Mouse (Mus musculus): ENCODE data around the gene Ccdc92. TPM values are rescaled to one million over a fixed set of nuclear protein-coding genes. Genes with fewer than 3 reads are reported as not detected.

Gene Ccdc92
- polyA plus RNA-seq, 1 experiment from 2014 or later = 5.3 TPM

GRCm38 (mm10) chr5:124847014-124847413, 15.2 kb downstream of the Ccdc92 start:
- H3K9me3 ChIP-seq (replicated peaks; ENCODE audit: control insufficient read depth, low read length) = no peaks in the 10 kb centered on the region
- no peak for ATAC-seq (ENCODE audit: insufficient read depth, low FRiP score)
- H3K4me3 ChIP-seq (replicated peaks; ENCODE audit: low read length) = no peak overlapping the region
- no peaks in the 10 kb centered on the region for H3K36me3 ChIP-seq (ENCODE audit: control insufficient read depth, insufficient read depth, low read length)
- no peaks in the 10 kb centered on the region for H3K4me1 ChIP-seq (ENCODE audit: control insufficient read depth, insufficient read depth, low read length)
- WGBS = 79% methylated on average over 1 of the region's 1 CpGs
- H3K9ac ChIP-seq (ENCODE audit: low read length) = no peak overlapping the region
- H3K4me2 ChIP-seq (ENCODE audit: low read depth, low read length) = no peak overlapping the region
- H3K27ac ChIP-seq (ENCODE audit: low read length) = no peak overlapping the region
- H3K27me3 ChIP-seq (ENCODE audit: control insufficient read depth, insufficient read depth, low read length) = no peaks in the 10 kb centered on the region

DNA sequence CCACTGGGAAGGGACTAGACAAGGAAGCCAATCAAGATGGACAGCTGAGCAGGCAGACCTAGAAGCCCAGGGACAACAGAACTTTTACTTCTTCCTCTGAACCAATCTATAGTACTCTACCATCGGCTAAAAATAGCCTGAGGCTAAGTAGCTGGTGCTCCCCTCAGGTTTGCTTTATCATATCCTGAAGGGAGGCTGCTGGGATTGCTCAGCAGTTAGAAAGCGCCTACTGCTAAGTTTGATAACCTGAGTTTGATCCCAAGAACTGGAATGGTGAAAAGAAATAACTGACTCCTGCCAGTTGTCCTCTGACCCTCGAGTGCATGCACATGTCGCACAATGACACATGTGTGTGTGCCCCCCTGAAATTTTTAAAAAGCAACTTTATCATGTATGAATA, 17.3 kb downstream of the Ccdc92 start:
- ATAC-seq (ENCODE audit: insufficient read depth, low FRiP score) = no peak
- Histone ChIP-seq H3K36me3 (ENCODE audit: control insufficient read depth, insufficient read depth, low read length) (no peaks in the 10 kb centered on the region), H3K27ac (ENCODE audit: low read length) (no peak overlapping the region), H3K4me3 (replicated peaks; ENCODE audit: low read length) (no peak overlapping the region), H3K9ac (ENCODE audit: low read length) (no peak overlapping the region), H3K4me1 (ENCODE audit: control insufficient read depth, insufficient read depth, low read length) (no peaks in the 10 kb centered on the region), H3K27me3 (ENCODE audit: control insufficient read depth, insufficient read depth, low read length) (no peaks in the 10 kb centered on the region), H3K4me2 (ENCODE audit: low read depth, low read length) (no peak overlapping the region), H3K9me3 (replicated peaks; ENCODE audit: control insufficient read depth, low read length) (no peaks in the 10 kb centered on the region)
- WGBS = 63% methylated on average over 4 of the region's 4 CpGs

- 78% methylated on average over 8 of the region's 8 CpGs for WGBS
- H3K9ac ChIP-seq (ENCODE audit: low read length) = no peak overlapping the region
- H3K27ac ChIP-seq (ENCODE audit: low read length) = no peak overlapping the region
- H3K4me3 ChIP-seq (replicated peaks; ENCODE audit: low read length) = no peak overlapping the region
- no peaks in the 10 kb centered on the region for H3K36me3 ChIP-seq (ENCODE audit: control insufficient read depth, insufficient read depth, low read length)
- no peaks in the 10 kb centered on the region for H3K9me3 ChIP-seq (replicated peaks; ENCODE audit: control insufficient read depth, low read length)
- H3K4me2 ChIP-seq (ENCODE audit: low read depth, low read length) = no peak overlapping the region
- H3K4me1 ChIP-seq (ENCODE audit: control insufficient read depth, insufficient read depth, low read length) = no peaks in the 10 kb centered on the region
- ATAC-seq (ENCODE audit: insufficient read depth, low FRiP score) = no peak
- no peaks in the 10 kb centered on the region for H3K27me3 ChIP-seq (ENCODE audit: control insufficient read depth, insufficient read depth, low read length)
Observed at GRCm38 (mm10) chr5:124843386-124843785, 18.8 kb downstream of the Ccdc92 start.

- no peak overlapping the region for H3K4me3 ChIP-seq (replicated peaks; ENCODE audit: low read length)
Observed at GRCm38 (mm10) chr5:124840669-124841068, 21.6 kb downstream of the Ccdc92 start.

DNA sequence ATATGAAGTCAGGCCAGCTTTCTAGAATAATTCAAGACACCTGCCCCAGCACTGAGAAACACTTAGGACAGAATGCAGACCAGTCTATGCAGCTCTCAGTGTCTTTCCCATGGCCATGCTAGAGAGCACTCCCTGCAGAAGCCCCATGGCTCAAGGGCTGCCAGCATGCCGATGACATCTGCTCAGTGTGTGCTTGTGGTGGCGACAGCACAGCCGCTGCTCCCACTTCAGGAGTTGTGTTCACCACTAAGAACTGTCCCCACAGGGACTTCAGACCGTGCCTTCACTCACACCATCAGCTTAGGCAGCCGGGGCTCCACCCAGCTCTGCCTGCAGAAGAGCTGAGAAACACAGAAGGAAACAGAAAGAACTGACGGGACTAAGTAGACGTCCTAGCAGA, 22.0 kb downstream of the Ccdc92 start:
- no peaks in the 10 kb centered on the region for H3K4me1 ChIP-seq (ENCODE audit: control insufficient read depth, insufficient read depth, low read length)
- no peaks in the 10 kb centered on the region for H3K9me3 ChIP-seq (replicated peaks; ENCODE audit: control insufficient read depth, low read length)
- no peak overlapping the region for H3K27ac ChIP-seq (ENCODE audit: low read length)
- no peak overlapping the region for H3K4me3 ChIP-seq (replicated peaks; ENCODE audit: low read length)
- H3K27me3 ChIP-seq (ENCODE audit: control insufficient read depth, insufficient read depth, low read length) = no peaks in the 10 kb centered on the region
- H3K9ac ChIP-seq (ENCODE audit: low read length) = no peak overlapping the region
- 67% methylated on average over 7 of the region's 7 CpGs for WGBS
- H3K36me3 ChIP-seq (ENCODE audit: control insufficient read depth, insufficient read depth, low read length) = no peaks in the 10 kb centered on the region
- no peak overlapping the region for H3K4me2 ChIP-seq (ENCODE audit: low read depth, low read length)
- no peak for ATAC-seq (ENCODE audit: insufficient read depth, low FRiP score)

More at GRCm38 (mm10) chr5:124840669-124841068, 21.6 kb downstream of the Ccdc92 start:
- Histone ChIP-seq H3K4me2 (ENCODE audit: low read depth, low read length) (no peak overlapping the region), H3K27ac (ENCODE audit: low read length) (no peak overlapping the region), H3K36me3 (ENCODE audit: control insufficient read depth, insufficient read depth, low read length) (no peaks in the 10 kb centered on the region), H3K9me3 (replicated peaks; ENCODE audit: control insufficient read depth, low read length) (no peaks in the 10 kb centered on the region), H3K4me1 (ENCODE audit: control insufficient read depth, insufficient read depth, low read length) (no peaks in the 10 kb centered on the region), H3K9ac (ENCODE audit: low read length) (no peak overlapping the region), H3K27me3 (ENCODE audit: control insufficient read depth, insufficient read depth, low read length) (no peaks in the 10 kb centered on the region)
- 76% methylated on average over 2 of the region's 2 CpGs for WGBS
- ATAC-seq (ENCODE audit: insufficient read depth, low FRiP score) = no peak

GRCm38 (mm10) chr5:124836621-124837020, 25.6 kb downstream of the Ccdc92 start:
- Histone ChIP-seq H3K27ac (ENCODE audit: low read length) (no peak overlapping the region), H3K9me3 (replicated peaks; ENCODE audit: control insufficient read depth, low read length) (no peaks in the 10 kb centered on the region), H3K9ac (ENCODE audit: low read length) (no peak overlapping the region), H3K36me3 (ENCODE audit: control insufficient read depth, insufficient read depth, low read length) (no peaks in the 10 kb centered on the region), H3K4me3 (replicated peaks; ENCODE audit: low read length) (no peak overlapping the region), H3K4me1 (ENCODE audit: control insufficient read depth, insufficient read depth, low read length) (no peaks in the 10 kb centered on the region), H3K4me2 (ENCODE audit: low read depth, low read length) (no peak overlapping the region), H3K27me3 (ENCODE audit: control insufficient read depth, insufficient read depth, low read length) (no peaks in the 10 kb centered on the region)
- 64% methylated on average over 4 of the region's 4 CpGs for WGBS
- ATAC-seq (ENCODE audit: insufficient read depth, low FRiP score) = no peak

DNA sequence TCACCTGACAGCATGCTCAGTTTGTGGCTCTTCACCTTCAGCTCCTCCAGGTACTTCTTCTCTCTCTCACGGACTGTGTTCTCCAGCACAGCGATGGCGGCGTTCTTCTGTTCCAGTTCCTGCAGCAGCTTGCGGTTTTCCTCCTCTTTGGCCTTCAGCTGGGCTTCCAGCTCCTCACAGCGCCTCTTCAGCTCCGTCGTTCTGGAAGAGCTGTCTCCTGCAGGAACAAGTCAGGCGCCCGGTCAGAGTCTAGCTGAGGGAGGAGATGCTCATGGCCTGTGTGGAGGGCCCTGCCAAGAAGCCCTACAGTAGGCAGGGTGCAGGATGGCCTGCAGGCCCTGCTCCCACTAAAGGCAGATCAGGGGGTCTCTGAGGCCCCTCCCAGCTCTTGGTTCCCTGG, 26.1 kb downstream of the Ccdc92 start:
- no peaks in the 10 kb centered on the region for H3K36me3 ChIP-seq (ENCODE audit: control insufficient read depth, insufficient read depth, low read length)
- WGBS = 88% methylated on average over 10 of the region's 10 CpGs
- no peak overlapping the region for H3K4me2 ChIP-seq (ENCODE audit: low read depth, low read length)
- H3K27ac ChIP-seq (ENCODE audit: low read length) = no peak overlapping the region
- no peak overlapping the region for H3K4me3 ChIP-seq (replicated peaks; ENCODE audit: low read length)
- no peaks in the 10 kb centered on the region for H3K4me1 ChIP-seq (ENCODE audit: control insufficient read depth, insufficient read depth, low read length)
- H3K9ac ChIP-seq (ENCODE audit: low read length) = no peak overlapping the region
- no peak for ATAC-seq (ENCODE audit: insufficient read depth, low FRiP score)
- H3K9me3 ChIP-seq (replicated peaks; ENCODE audit: control insufficient read depth, low read length) = no peaks in the 10 kb centered on the region
- H3K27me3 ChIP-seq (ENCODE audit: control insufficient read depth, insufficient read depth, low read length) = no peaks in the 10 kb centered on the region

DNA sequence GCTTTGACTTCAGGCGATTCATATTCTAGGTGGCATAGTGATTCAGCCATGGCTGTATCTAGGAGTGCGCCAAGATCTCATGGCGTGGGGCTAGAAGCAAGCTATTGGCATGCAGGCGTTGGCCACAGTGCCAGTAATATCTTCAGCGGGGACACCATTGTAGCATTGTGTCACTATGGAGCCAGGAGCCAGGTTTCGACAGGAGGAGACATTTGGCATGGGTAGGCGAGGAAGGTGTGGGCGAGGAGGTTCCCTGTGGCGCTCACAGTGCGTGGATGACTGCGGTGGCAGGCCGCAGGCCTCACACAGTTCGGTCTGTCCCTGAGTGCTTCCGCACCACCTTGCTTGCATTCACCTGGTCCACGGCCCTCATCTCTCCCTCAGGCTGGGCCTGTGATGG, 27.0 kb downstream of the Ccdc92 start:
- Histone ChIP-seq H3K4me3 (replicated peaks; ENCODE audit: low read length) (no peak overlapping the region), H3K9me3 (replicated peaks; ENCODE audit: control insufficient read depth, low read length) (no peaks in the 10 kb centered on the region), H3K36me3 (ENCODE audit: control insufficient read depth, insufficient read depth, low read length) (no peaks in the 10 kb centered on the region), H3K9ac (ENCODE audit: low read length) (no peak overlapping the region), H3K27me3 (ENCODE audit: control insufficient read depth, insufficient read depth, low read length) (no peaks in the 10 kb centered on the region), H3K4me2 (ENCODE audit: low read depth, low read length) (no peak overlapping the region), H3K27ac (ENCODE audit: low read length) (no peak overlapping the region), H3K4me1 (ENCODE audit: control insufficient read depth, insufficient read depth, low read length) (no peaks in the 10 kb centered on the region)
- WGBS = 96% methylated on average over 15 of the region's 15 CpGs
- no peak for ATAC-seq (ENCODE audit: insufficient read depth, low FRiP score)

DNA sequence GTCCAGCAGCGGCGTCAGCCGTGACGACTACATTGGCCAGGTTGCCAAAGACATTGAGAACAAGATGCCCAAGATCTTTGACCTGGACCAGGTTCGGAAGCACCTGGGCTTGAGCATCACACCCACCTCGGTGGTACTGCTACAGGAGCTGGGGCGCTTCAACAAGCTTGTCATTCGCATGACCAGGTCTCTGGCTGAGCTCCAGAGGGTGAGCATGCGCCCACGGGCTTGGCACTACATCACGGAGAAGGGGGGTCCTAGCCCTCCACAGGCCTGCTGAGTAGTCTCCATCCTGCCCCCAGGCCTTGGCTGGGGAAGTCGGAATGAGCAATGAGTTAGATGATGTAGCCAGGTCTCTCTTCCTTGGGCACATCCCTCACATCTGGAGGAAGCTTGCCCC, 31.9 kb downstream of the Ccdc92 start:
- Histone ChIP-seq H3K27me3 (ENCODE audit: control insufficient read depth, insufficient read depth, low read length) (no peaks in the 10 kb centered on the region), H3K4me3 (replicated peaks; ENCODE audit: low read length) (no peak overlapping the region), H3K4me1 (ENCODE audit: control insufficient read depth, insufficient read depth, low read length) (no peaks in the 10 kb centered on the region), H3K36me3 (ENCODE audit: control insufficient read depth, insufficient read depth, low read length) (no peaks in the 10 kb centered on the region), H3K4me2 (ENCODE audit: low read depth, low read length) (no peak overlapping the region), H3K9ac (ENCODE audit: low read length) (no peak overlapping the region), H3K9me3 (replicated peaks; ENCODE audit: control insufficient read depth, low read length) (no peaks in the 10 kb centered on the region), H3K27ac (ENCODE audit: low read length) (no peak overlapping the region)
- no peak for ATAC-seq (ENCODE audit: insufficient read depth, low FRiP score)
- 88% methylated on average over 12 of the region's 12 CpGs for WGBS
